Mouse (Mus musculus): ENCODE measurements at regions not wholly inside any gene's neighbourhood (a gene's known extent, or its start where the extent isn't known, plus 50 kb on each side); places are given as distances from the start of the nearest gene placed in this dataset.

DNA sequence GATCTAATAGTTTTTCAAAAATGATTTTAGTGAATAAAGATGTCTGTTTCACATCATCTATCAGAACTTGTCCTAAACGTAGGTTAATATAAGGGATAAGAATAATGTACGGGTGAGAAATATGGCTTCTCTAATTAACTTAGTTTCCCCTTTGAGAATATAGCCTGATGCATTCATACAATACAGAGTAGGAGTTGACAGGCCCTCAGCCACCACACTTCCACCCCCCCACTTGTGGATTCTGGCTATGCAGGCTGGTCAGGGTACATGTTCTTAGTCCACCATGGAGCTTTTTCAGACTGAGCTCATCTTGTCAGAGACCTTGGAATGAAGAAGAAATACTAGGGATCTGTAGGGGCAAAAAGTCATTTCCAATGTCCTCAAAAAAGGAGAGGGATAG is 80.1 kb downstream of the Anxa1 start:
- Histone ChIP-seq H3K4me3 (ENCODE audit: low read depth, low read length) (no peak overlapping the region), H3K9ac (no peak overlapping the region), H3K27me3 (ENCODE audit: insufficient read depth, low read length) (no peaks in the 10 kb centered on the region), H3K4me2 (no peak overlapping the region), H3K36me3 (ENCODE audit: insufficient read depth) (no peaks in the 10 kb centered on the region), H3K9me3 (ENCODE audit: low read depth, low read length) (no peaks in the 10 kb centered on the region), H3K4me1 (ENCODE audit: insufficient read depth) (no peaks in the 10 kb centered on the region), H3K27ac (ENCODE audit: low read depth) (no peak overlapping the region)
- WGBS: 78% methylated on average over 2 of the region's 2 CpGs
- no peak for TF ChIP-seq CTCF (IDR thresholded peaks at IDR 0.05; ENCODE audit: low read depth)
- DNase-seq (no peak), ATAC-seq (ENCODE audit: insufficient read depth) (no peak)

DNA sequence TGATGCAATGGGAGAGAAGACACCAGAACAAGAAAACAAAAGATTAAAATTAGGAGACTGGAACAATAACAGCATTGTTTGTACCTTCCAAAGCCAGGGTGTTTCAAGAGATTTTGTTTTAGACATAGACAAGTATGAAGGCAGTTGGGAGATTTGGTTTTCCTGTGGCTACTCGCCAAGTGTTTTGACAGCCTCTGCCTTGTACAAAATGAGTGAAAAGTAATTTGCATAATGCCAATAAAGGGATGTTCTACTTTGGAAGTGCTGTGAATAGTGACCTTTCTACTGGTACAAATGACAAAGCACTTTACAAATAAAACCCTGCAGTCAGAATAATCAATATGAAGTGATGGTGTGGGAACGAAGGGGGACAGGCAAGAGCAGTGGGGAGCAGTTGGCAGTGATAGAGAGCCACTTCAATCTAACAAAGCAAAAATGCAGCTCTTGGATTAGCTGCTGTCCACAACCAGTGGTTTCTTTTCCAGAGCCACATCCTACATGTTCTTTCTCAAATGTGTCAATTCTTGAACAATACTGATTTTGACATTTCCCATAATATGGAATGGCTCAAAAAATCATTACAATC is 90.6 kb downstream of the Anxa1 start:
- no peak overlapping the region for H3K4me2 ChIP-seq
- no peak for ATAC-seq (ENCODE audit: insufficient read depth)
- no peaks in the 10 kb centered on the region for H3K27me3 ChIP-seq (ENCODE audit: insufficient read depth, low read length)
- H3K36me3 ChIP-seq (ENCODE audit: insufficient read depth): no peaks in the 10 kb centered on the region
- no peak overlapping the region for H3K9ac ChIP-seq
- H3K4me1 ChIP-seq (ENCODE audit: insufficient read depth): no peaks in the 10 kb centered on the region
- H3K4me3 ChIP-seq (ENCODE audit: low read depth, low read length): no peak overlapping the region
- WGBS: 75% methylated on average over 2 of the region's 2 CpGs
- TF ChIP-seq CTCF (IDR thresholded peaks at IDR 0.05; ENCODE audit: low read depth): no peak
- no peak overlapping the region for H3K27ac ChIP-seq (ENCODE audit: low read depth)
- DNase-seq: no peak
- no peaks in the 10 kb centered on the region for H3K9me3 ChIP-seq (ENCODE audit: low read depth, low read length)

DNA sequence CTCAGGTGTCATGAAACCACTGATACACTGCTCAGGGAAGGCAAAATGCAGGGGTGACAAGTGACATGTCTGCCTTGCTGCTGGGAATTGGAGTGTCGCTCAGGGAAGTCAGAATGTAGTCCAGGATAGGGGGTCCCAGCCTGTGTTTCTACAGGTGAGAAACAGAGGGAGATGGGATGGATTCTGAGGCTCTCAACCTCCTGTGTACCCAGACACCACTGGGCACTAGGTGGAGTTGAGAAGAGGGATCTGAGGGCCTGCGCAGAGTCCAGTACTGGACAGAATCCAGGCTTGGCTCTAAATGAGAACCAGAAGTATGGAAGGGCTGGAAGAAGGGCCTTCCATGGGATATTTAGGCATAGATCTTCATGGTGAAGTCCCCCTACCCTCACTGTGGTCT is 92.3 kb downstream of the Anxa1 start:
- no peak for ATAC-seq (ENCODE audit: insufficient read depth)
- 82% methylated on average over 2 of the region's 2 CpGs for WGBS

DNA sequence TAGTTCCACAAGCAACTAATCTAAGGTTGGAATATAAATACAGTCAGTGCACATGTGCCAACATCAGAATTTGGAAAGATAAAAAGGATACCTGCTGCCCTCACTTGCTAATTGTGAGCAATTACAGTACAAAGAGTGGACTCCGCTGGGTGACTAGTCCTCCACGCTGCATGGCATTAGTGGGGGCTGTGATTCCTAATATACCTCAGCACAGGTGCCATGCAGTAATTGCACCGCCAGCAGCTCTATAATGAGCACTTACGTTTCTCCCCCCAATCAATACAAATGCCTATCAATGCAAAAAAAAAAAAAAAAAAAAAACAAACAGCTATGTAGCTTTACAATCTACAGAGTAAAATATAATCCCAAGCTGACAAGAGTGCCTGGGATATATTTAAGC is 105.6 kb downstream of the Anxa1 start:
- ATAC-seq (ENCODE audit: insufficient read depth) (no peak), DNase-seq (no peak)
- Histone ChIP-seq H3K36me3 (ENCODE audit: insufficient read depth) (no peaks in the 10 kb centered on the region), H3K4me3 (ENCODE audit: low read depth, low read length) (no peak overlapping the region), H3K9me3 (ENCODE audit: low read depth, low read length) (no peaks in the 10 kb centered on the region), H3K9ac (no peak overlapping the region), H3K27me3 (ENCODE audit: insufficient read depth, low read length) (no peaks in the 10 kb centered on the region), H3K4me2 (no peak overlapping the region), H3K4me1 (ENCODE audit: insufficient read depth) (no peaks in the 10 kb centered on the region), H3K27ac (ENCODE audit: low read depth) (no peak overlapping the region)
- WGBS: 83% methylated on average over 4 of the region's 4 CpGs
- TF ChIP-seq CTCF (IDR thresholded peaks at IDR 0.05; ENCODE audit: low read depth): no peak

More for the DNA sequence above, 92.3 kb downstream of the Anxa1 start:
- Histone ChIP-seq H3K9me3 (ENCODE audit: low read depth, low read length) (no peaks in the 10 kb centered on the region), H3K9ac (no peak overlapping the region), H3K4me1 (ENCODE audit: insufficient read depth) (no peaks in the 10 kb centered on the region), H3K27me3 (ENCODE audit: insufficient read depth, low read length) (no peaks in the 10 kb centered on the region), H3K36me3 (ENCODE audit: insufficient read depth) (no peaks in the 10 kb centered on the region), H3K4me3 (ENCODE audit: low read depth, low read length) (no peak overlapping the region), H3K27ac (ENCODE audit: low read depth) (no peak overlapping the region), H3K4me2 (no peak overlapping the region)
- no peak for TF ChIP-seq CTCF (IDR thresholded peaks at IDR 0.05; ENCODE audit: low read depth)
- no peak for DNase-seq

DNA sequence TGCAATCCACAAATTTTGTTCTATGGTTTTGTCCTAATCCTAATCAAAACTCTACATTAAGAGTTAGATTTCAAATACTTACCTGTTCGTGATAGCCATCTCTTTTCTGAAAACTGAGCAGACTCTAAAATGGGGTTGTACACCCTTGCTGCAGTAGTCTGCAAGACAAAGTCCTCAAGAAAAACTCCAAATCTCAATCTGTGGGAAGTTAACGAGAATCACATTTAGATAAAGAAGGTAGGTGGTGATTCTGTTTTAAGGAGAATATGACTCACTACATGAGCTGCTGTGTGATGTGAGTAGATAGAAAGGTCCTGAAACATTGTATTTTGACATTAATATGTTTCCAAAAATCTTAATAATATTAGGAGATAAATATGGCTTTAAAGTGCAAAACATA is 107.6 kb downstream of the Anxa1 start:
- ATAC-seq (ENCODE audit: insufficient read depth): no peak
- H3K27ac ChIP-seq (ENCODE audit: low read depth): no peak overlapping the region
- no peaks in the 10 kb centered on the region for H3K36me3 ChIP-seq (ENCODE audit: insufficient read depth)
- no peaks in the 10 kb centered on the region for H3K9me3 ChIP-seq (ENCODE audit: low read depth, low read length)
- no peaks in the 10 kb centered on the region for H3K4me1 ChIP-seq (ENCODE audit: insufficient read depth)
- no peak overlapping the region for H3K4me2 ChIP-seq
- WGBS: 67% methylated on average over 2 of the region's 2 CpGs
- no peaks in the 10 kb centered on the region for H3K27me3 ChIP-seq (ENCODE audit: insufficient read depth, low read length)
- H3K4me3 ChIP-seq (ENCODE audit: low read depth, low read length): no peak overlapping the region
- H3K9ac ChIP-seq: no peak overlapping the region
- TF ChIP-seq CTCF (IDR thresholded peaks at IDR 0.05; ENCODE audit: low read depth): no peak
- no peak for DNase-seq

DNA sequence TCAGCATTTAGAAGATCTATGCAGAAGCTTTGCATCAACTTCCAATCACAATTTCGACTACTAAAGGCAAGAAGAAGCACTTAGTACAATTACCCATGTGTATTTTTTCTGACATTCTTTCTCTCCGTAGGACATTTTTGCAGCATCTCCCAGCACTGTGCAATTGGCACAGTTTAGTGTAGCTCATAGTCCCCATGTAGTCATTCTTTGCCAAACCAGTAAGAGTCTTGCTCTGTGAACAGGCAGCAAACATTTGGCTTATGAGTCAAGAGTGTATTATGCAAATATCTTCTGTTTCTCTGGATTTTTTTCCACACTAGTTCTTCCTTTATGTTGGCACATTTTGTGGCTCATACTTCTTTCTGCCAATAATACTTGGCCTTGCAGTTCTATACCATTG is 129.2 kb downstream of the Anxa1 start:
- WGBS: 70% methylated on average over 2 of the region's 2 CpGs
- ATAC-seq (ENCODE audit: insufficient read depth) (no peak), DNase-seq (no peak)
- Histone ChIP-seq H3K27me3 (ENCODE audit: insufficient read depth, low read length) (no peaks in the 10 kb centered on the region), H3K36me3 (ENCODE audit: insufficient read depth) (no peaks in the 10 kb centered on the region), H3K9ac (no peak overlapping the region), H3K9me3 (ENCODE audit: low read depth, low read length) (no peaks in the 10 kb centered on the region), H3K4me3 (ENCODE audit: low read depth, low read length) (no peak overlapping the region), H3K4me2 (no peak overlapping the region), H3K4me1 (ENCODE audit: insufficient read depth) (no peaks in the 10 kb centered on the region), H3K27ac (ENCODE audit: low read depth) (no peak overlapping the region)
- no peak for TF ChIP-seq CTCF (IDR thresholded peaks at IDR 0.05; ENCODE audit: low read depth)

DNA sequence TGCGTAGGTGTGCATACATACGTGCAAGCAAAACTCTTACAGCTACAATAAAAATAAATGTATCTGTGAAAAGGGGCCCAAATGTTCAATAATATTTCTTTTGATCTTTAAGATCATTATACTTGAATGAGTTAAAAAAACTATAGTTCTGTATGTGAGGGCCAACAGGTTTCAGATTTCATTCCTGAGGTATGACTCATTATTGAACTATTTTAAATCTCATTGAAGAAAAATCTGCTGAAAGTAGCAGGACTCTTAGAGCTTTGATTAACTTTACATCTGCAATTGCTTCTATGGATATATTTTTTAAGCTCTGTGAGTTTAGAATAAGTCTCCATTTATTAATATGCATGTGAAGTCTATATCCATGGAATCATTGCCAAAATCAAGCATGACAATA is 138.6 kb downstream of the Anxa1 start:
- no peak overlapping the region for H3K4me3 ChIP-seq (ENCODE audit: low read depth, low read length)
- no peaks in the 10 kb centered on the region for H3K27me3 ChIP-seq (ENCODE audit: insufficient read depth, low read length)
- no peak overlapping the region for H3K9ac ChIP-seq
- TF ChIP-seq CTCF (IDR thresholded peaks at IDR 0.05; ENCODE audit: low read depth): no peak
- H3K4me1 ChIP-seq (ENCODE audit: insufficient read depth): no peaks in the 10 kb centered on the region
- no peak overlapping the region for H3K27ac ChIP-seq (ENCODE audit: low read depth)
- no peak for ATAC-seq (ENCODE audit: insufficient read depth)
- DNase-seq: no peak
- H3K36me3 ChIP-seq (ENCODE audit: insufficient read depth): no peaks in the 10 kb centered on the region
- 74% methylated on average over 2 of the region's 2 CpGs for WGBS
- H3K4me2 ChIP-seq: no peak overlapping the region
- H3K9me3 ChIP-seq (ENCODE audit: low read depth, low read length): no peaks in the 10 kb centered on the region

DNA sequence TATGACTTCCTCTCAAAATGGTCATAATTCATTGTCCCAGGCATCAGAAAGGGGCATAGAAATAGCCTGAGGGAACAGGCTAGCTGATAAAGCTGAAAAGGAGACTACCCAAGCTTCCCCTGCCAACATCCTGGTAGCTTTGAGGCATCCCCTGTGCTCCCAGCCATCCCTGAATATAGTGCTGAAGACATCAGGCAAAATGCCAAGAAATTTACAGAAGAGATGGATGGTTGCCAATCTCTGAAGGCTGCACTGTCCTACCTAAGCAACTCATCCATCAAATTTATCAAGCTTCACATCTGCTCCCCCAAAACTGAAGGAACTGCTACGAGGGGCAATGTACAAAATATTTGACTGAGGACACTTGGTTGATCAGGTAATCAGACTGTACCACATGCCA is 146.9 kb downstream of the Anxa1 start:
- no peaks in the 10 kb centered on the region for H3K9me3 ChIP-seq (ENCODE audit: low read depth, low read length)
- DNase-seq (peak; percentile 4), ATAC-seq (ENCODE audit: insufficient read depth) (no peak)
- 29% methylated on average over 1 of the region's 1 CpGs for WGBS
- H3K27me3 ChIP-seq (ENCODE audit: insufficient read depth, low read length): no peaks in the 10 kb centered on the region
- no peak for TF ChIP-seq CTCF (IDR thresholded peaks at IDR 0.05; ENCODE audit: low read depth)
- H3K36me3 ChIP-seq (ENCODE audit: insufficient read depth): no peaks in the 10 kb centered on the region
- H3K9ac ChIP-seq: no peak overlapping the region
- no peaks in the 10 kb centered on the region for H3K4me1 ChIP-seq (ENCODE audit: insufficient read depth)
- no peak overlapping the region for H3K4me2 ChIP-seq
- no peak overlapping the region for H3K4me3 ChIP-seq (ENCODE audit: low read depth, low read length)
- H3K27ac ChIP-seq (ENCODE audit: low read depth): no peak overlapping the region

Measured in lung, embryonic 14.5 days (tissue).